Mouse (Mus musculus) bone marrow macrophage, adult 2 months (primary cell): ENCODE measurements around the gene Iscu.

Experiments used
- CTCF ChIP-seq: IDR thresholded peaks from 2 replicates; pipeline ENCODE4 v1.5.1; 2012; ENCODE audit warnings: low read depth, mild to moderate bottlenecking, low read length, moderate library complexity
- POLR2A ChIP-seq: IDR thresholded peaks from 2 replicates; pipeline ENCODE4 v1.6.1; 2012; ENCODE audit warnings: mild to moderate bottlenecking, low read depth, low read length, borderline replicate concordance

- TF ChIP-seq POLR2A = no peak
- no peak for TF ChIP-seq CTCF
Measured at GRCm38 (mm10) chr5:113783581-113784001, 11.0 kb downstream of the Iscu start.
